Mouse (Mus musculus): ENCODE data around the gene Morn3. TPM values are rescaled to one million over a fixed set of nuclear protein-coding genes. Genes with fewer than 3 reads are reported as not detected.

The Morn3 gene
- polyA plus RNA-seq, 1 experiment from 2014 or later = 5.3 TPM

GRCm38 (mm10) chr5:123050918-123051317 lies 4.1 kb upstream of the Morn3 start:
- 68% methylated on average over 9 of the region's 9 CpGs for WGBS
- no peak for ATAC-seq
- DNase-seq (ENCODE audit: low spot score) = no peak

GRCm38 (mm10) chr5:123049271-123049670 lies 2.5 kb upstream of the Morn3 start:
- 3% methylated on average over 12 of the region's 12 CpGs for WGBS
- Histone ChIP-seq H3K9ac (replicated peaks; ENCODE audit: low read depth) (no peak overlapping the region), H3K4me1 (ENCODE audit: insufficient read depth, low read depth, low read length) (no peaks in the 10 kb centered on the region), H3K27ac (ENCODE audit: low read length) (no peak overlapping the region), H3K4me2 (replicated peaks; ENCODE audit: low read depth, low read length) (no peak overlapping the region; the same call in 1 of the 2 replicates), H3K4me3 (ENCODE audit: low read depth, low read length) (no peak overlapping the region), H3K9me3 (ENCODE audit: low read length) (no peaks in the 10 kb centered on the region), H3K36me3 (ENCODE audit: insufficient read depth, low read length) (no peaks in the 10 kb centered on the region), H3K27me3 (replicated peaks; ENCODE audit: insufficient read depth, low read length) (no peaks in the 10 kb centered on the region)
- ATAC-seq = peak; percentile 68
- DNase-seq (ENCODE audit: low spot score) = peak; percentile 80
- TF ChIP-seq CTCF (IDR thresholded peaks at IDR 0.05) (peak; percentile 46), EP300 (IDR thresholded peaks at IDR 0.05) (no peak)

More at GRCm38 (mm10) chr5:123050918-123051317, 4.1 kb upstream of the Morn3 start:
- Histone ChIP-seq H3K4me1 (ENCODE audit: insufficient read depth, low read depth, low read length) (no peaks in the 10 kb centered on the region), H3K4me3 (ENCODE audit: low read depth, low read length) (no peak overlapping the region), H3K27ac (ENCODE audit: low read length) (no peak overlapping the region), H3K27me3 (replicated peaks; ENCODE audit: insufficient read depth, low read length) (no peaks in the 10 kb centered on the region), H3K4me2 (replicated peaks; ENCODE audit: low read depth, low read length) (no peak overlapping the region), H3K9ac (replicated peaks; ENCODE audit: low read depth) (no peak overlapping the region), H3K9me3 (ENCODE audit: low read length) (no peaks in the 10 kb centered on the region), H3K36me3 (ENCODE audit: insufficient read depth, low read length) (no peaks in the 10 kb centered on the region)
- TF ChIP-seq EP300 (IDR thresholded peaks at IDR 0.05) (no peak), CTCF (IDR thresholded peaks at IDR 0.05) (no peak)

GRCm38 (mm10) chr5:123045561-123046295 lies 1.1 kb downstream of the Morn3 start:
- Histone ChIP-seq H3K9me3 (ENCODE audit: low read length) (no peaks in the 10 kb centered on the region), H3K9ac (replicated peaks; ENCODE audit: low read depth) (no peak overlapping the region), H3K4me2 (replicated peaks; ENCODE audit: low read depth, low read length) (no peak overlapping the region), H3K4me3 (ENCODE audit: low read depth, low read length) (no peak overlapping the region), H3K27me3 (replicated peaks; ENCODE audit: insufficient read depth, low read length) (no peaks in the 10 kb centered on the region), H3K4me1 (ENCODE audit: insufficient read depth, low read depth, low read length) (no peaks in the 10 kb centered on the region), H3K27ac (ENCODE audit: low read length) (no peak overlapping the region), H3K36me3 (ENCODE audit: insufficient read depth, low read length) (no peaks in the 10 kb centered on the region)
- 24% methylated on average over 9 of the region's 9 CpGs for WGBS
- DNase-seq (ENCODE audit: low spot score) (peak; percentile 88), ATAC-seq (peak; percentile 81)
- peak; percentile 91 for TF ChIP-seq CTCF (IDR thresholded peaks at IDR 0.05)
- no peak for TF ChIP-seq EP300 (IDR thresholded peaks at IDR 0.05)

- DNase-seq (ENCODE audit: low spot score) (no peak), ATAC-seq (no peak)
- WGBS = 20% methylated on average over 7 of the region's 7 CpGs
- no peak overlapping the region for H3K9ac ChIP-seq (replicated peaks; ENCODE audit: low read depth)
- H3K4me1 ChIP-seq (ENCODE audit: insufficient read depth, low read depth, low read length) = peaks cover 6% of the 10 kb centered on the region; the same call in 1 of the 2 replicates
- no peak overlapping the region for H3K27ac ChIP-seq (ENCODE audit: low read length)
- H3K9me3 ChIP-seq (ENCODE audit: low read length) = no peaks in the 10 kb centered on the region
- H3K4me3 ChIP-seq (ENCODE audit: low read depth, low read length) = no peak overlapping the region
- H3K4me2 ChIP-seq (replicated peaks; ENCODE audit: low read depth, low read length) = no peak overlapping the region
- TF ChIP-seq EP300 (IDR thresholded peaks at IDR 0.05) (no peak), CTCF (IDR thresholded peaks at IDR 0.05) (peak; percentile 64)
- H3K27me3 ChIP-seq (replicated peaks; ENCODE audit: insufficient read depth, low read length) = no peaks in the 10 kb centered on the region
- no peaks in the 10 kb centered on the region for H3K36me3 ChIP-seq (ENCODE audit: insufficient read depth, low read length)
Measured at GRCm38 (mm10) chr5:123043856-123044255, 3.0 kb downstream of the Morn3 start.

- H3K27me3 ChIP-seq (replicated peaks; ENCODE audit: insufficient read depth, low read length) = no peaks in the 10 kb centered on the region
- no peaks in the 10 kb centered on the region for H3K36me3 ChIP-seq (ENCODE audit: insufficient read depth, low read length)
- ATAC-seq (peak; percentile 52; the same call in 1 of the 2 replicates), DNase-seq (ENCODE audit: low spot score) (peak; percentile 37)
- peak overlapping the region; percentile 20; the same call in 1 of the 2 replicates for H3K27ac ChIP-seq (ENCODE audit: low read length)
- no peak overlapping the region for H3K9ac ChIP-seq (replicated peaks; ENCODE audit: low read depth)
- no peak overlapping the region for H3K4me2 ChIP-seq (replicated peaks; ENCODE audit: low read depth, low read length)
- no peak overlapping the region for H3K4me3 ChIP-seq (ENCODE audit: low read depth, low read length)
- peaks cover 8% of the 10 kb centered on the region; the same call in 1 of the 2 replicates for H3K4me1 ChIP-seq (ENCODE audit: insufficient read depth, low read depth, low read length)
- no peak for TF ChIP-seq CTCF (IDR thresholded peaks at IDR 0.05)
- peak; percentile 63 for TF ChIP-seq EP300 (IDR thresholded peaks at IDR 0.05)
- 30% methylated on average over 7 of the region's 7 CpGs for WGBS
- no peaks in the 10 kb centered on the region for H3K9me3 ChIP-seq (ENCODE audit: low read length)
Measured at GRCm38 (mm10) chr5:123040796-123041195, 6.0 kb downstream of the Morn3 start.

GRCm38 (mm10) chr5:123039120-123039752 lies 7.6 kb downstream of the Morn3 start:
- peak overlapping the region; percentile 43; the same call in 1 of the 2 replicates for H3K27ac ChIP-seq (ENCODE audit: low read length)

More at GRCm38 (mm10) chr5:123039120-123039752, 7.6 kb downstream of the Morn3 start:
- Histone ChIP-seq H3K27me3 (replicated peaks; ENCODE audit: insufficient read depth, low read length) (no peaks in the 10 kb centered on the region), H3K4me2 (replicated peaks; ENCODE audit: low read depth, low read length) (peak overlapping the region; percentile 51), H3K9me3 (ENCODE audit: low read length) (no peaks in the 10 kb centered on the region), H3K4me3 (ENCODE audit: low read depth, low read length) (peak overlapping the region; percentile 27), H3K4me1 (ENCODE audit: insufficient read depth, low read depth, low read length) (peaks cover 16% of the 10 kb centered on the region; the same call in 1 of the 2 replicates), H3K36me3 (ENCODE audit: insufficient read depth, low read length) (no peaks in the 10 kb centered on the region), H3K9ac (replicated peaks; ENCODE audit: low read depth) (no peak overlapping the region)
- DNase-seq (ENCODE audit: low spot score) = peak; percentile 85
- ATAC-seq = peak; percentile 82
- 5% methylated on average over 25 of the region's 25 CpGs for WGBS
- TF ChIP-seq CTCF (IDR thresholded peaks at IDR 0.05) (no peak), EP300 (IDR thresholded peaks at IDR 0.05) (no peak)

Data from lung, postnatal 0 days (tissue).